Mouse (Mus musculus): ENCODE results near the gene Tfpi. TPM values are rescaled to one million over a fixed set of nuclear protein-coding genes. Genes with fewer than 3 reads are reported as not detected.
"Not testable (repeated sequence)": the region's sequence is repeated elsewhere in the genome, so short reads cannot be mapped to it uniquely, and the experiment has no call there.

Tfpi gene
- polyA plus RNA-seq, 1 experiment from 2014 or later: 22.8 TPM

DNA sequence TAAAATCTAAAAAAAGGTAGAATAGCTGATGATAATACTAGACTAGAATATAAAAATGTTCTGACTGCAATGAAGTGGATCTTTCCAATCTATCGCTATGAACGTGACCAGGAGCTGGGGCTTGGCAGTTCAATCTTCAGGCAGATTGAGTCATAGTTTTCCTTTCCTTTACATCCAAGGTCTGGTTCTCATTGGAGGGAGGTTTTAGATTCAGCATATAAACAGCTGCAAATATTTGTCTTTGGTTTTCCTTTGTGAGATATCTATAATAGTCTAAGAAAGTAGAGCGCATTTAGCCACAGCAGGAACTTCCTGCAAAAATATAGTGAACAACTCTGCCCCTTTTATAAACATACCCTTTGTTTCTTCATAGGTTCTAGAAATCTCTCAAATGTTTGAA, 73.9 kb downstream of the Tfpi start:
- Histone ChIP-seq H3K27me3 (ENCODE audit: control insufficient read depth, insufficient read depth, low read length) (no peaks in the 10 kb centered on the region), H3K27ac (replicated peaks) (no peak overlapping the region), H3K4me2 (replicated peaks; ENCODE audit: low read depth) (no peak overlapping the region), H3K36me3 (ENCODE audit: control insufficient read depth, insufficient read depth, low read length) (no peaks in the 10 kb centered on the region), H3K9ac (ENCODE audit: low read length) (no peak overlapping the region), H3K4me3 (ENCODE audit: low read depth, low read length) (no peak overlapping the region), H3K4me1 (replicated peaks; ENCODE audit: control insufficient read depth, insufficient read depth) (no peaks in the 10 kb centered on the region), H3K9me3 (ENCODE audit: control insufficient read depth, low read length) (no peaks in the 10 kb centered on the region)
- ATAC-seq (ENCODE audit: low FRiP score, low TSS enrichment): peak; percentile 90
- TF ChIP-seq CTCF (IDR thresholded peaks at IDR 0.05; ENCODE audit: low read depth): no peak
- TF ChIP-seq EP300 (optimal IDR thresholded peaks at IDR 0.05): no peak
- DNase-seq (ENCODE audit: low spot score): no peak
- 38% methylated on average over 3 of the region's 3 CpGs for WGBS

GRCm38 (mm10) chr2:84396557-84396956, 80.0 kb downstream of the Tfpi start:
- Histone ChIP-seq H3K27ac (replicated peaks) (no peak overlapping the region), H3K4me3 (ENCODE audit: low read depth, low read length) (no peak overlapping the region), H3K27me3 (ENCODE audit: control insufficient read depth, insufficient read depth, low read length) (no peaks in the 10 kb centered on the region), H3K36me3 (ENCODE audit: control insufficient read depth, insufficient read depth, low read length) (no peaks in the 10 kb centered on the region), H3K4me1 (replicated peaks; ENCODE audit: control insufficient read depth, insufficient read depth) (no peaks in the 10 kb centered on the region), H3K9ac (ENCODE audit: low read length) (no peak overlapping the region), H3K4me2 (replicated peaks; ENCODE audit: low read depth) (no peak overlapping the region), H3K9me3 (ENCODE audit: control insufficient read depth, low read length) (no peaks in the 10 kb centered on the region)
- TF ChIP-seq EP300 (optimal IDR thresholded peaks at IDR 0.05) (no peak), CTCF (IDR thresholded peaks at IDR 0.05; ENCODE audit: low read depth) (no peak)
- 67% methylated on average over 4 of the region's 4 CpGs for WGBS
- DNase-seq (ENCODE audit: low spot score) (no peak), ATAC-seq (ENCODE audit: low FRiP score, low TSS enrichment) (no peak)

DNA sequence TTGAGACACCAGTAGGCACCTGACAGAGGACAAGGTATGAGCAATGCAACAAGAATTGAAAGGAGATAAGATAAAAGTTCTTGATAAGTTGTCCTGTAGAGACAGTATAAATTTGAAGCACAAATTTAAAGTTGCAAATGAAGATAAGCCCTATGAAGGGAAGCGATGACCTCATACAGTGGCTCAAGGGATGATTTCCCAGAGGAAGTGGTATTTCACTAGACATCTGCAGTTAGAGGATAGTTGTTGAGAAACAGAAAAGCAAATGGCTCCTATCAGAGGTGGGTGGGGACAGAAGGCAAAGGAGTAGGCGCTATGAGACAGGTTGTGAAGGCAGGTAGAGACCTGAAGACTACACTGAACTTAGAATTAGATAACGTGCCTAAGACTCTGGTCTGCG, 83.3 kb downstream of the Tfpi start:
- no peaks in the 10 kb centered on the region for H3K9me3 ChIP-seq (ENCODE audit: control insufficient read depth, low read length)
- no peaks in the 10 kb centered on the region for H3K4me1 ChIP-seq (replicated peaks; ENCODE audit: control insufficient read depth, insufficient read depth)
- H3K4me3 ChIP-seq (ENCODE audit: low read depth, low read length): no peak overlapping the region
- 61% methylated on average over 4 of the region's 4 CpGs for WGBS
- no peak for DNase-seq (ENCODE audit: low spot score)
- H3K36me3 ChIP-seq (ENCODE audit: control insufficient read depth, insufficient read depth, low read length): no peaks in the 10 kb centered on the region
- H3K4me2 ChIP-seq (replicated peaks; ENCODE audit: low read depth): no peak overlapping the region
- ATAC-seq (ENCODE audit: low FRiP score, low TSS enrichment): no peak
- no peaks in the 10 kb centered on the region for H3K27me3 ChIP-seq (ENCODE audit: control insufficient read depth, insufficient read depth, low read length)
- no peak overlapping the region for H3K27ac ChIP-seq (replicated peaks)
- no peak overlapping the region for H3K9ac ChIP-seq (ENCODE audit: low read length)
- TF ChIP-seq EP300 (optimal IDR thresholded peaks at IDR 0.05) (no peak), CTCF (IDR thresholded peaks at IDR 0.05; ENCODE audit: low read depth) (no peak)

GRCm38 (mm10) chr2:84389075-84389474, 87.5 kb downstream of the Tfpi start:
- 0 out of 2 replicates have a peak overlapping the region, but pooled peaks have one; percentile 24 for H3K27ac ChIP-seq (replicated peaks)

DNA sequence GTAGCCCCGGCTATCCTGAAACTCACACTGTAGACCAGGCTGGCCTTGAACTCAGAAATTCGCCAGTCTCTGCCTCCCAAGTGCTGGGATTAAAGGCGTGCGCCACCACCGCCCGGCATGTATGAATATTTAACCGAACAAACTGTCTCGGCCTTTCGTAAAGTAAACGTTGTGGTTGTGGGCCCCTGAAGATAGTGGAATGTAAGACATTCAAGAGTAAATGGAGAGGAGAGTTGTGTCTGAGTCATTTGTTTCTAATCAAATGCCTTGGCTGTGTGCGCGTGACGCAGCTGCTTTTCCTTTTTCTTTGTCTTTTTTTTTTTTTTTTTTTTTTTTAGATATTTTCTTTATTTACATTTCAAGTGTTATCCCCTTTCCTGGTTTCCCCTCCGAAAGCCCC, 88.0 kb downstream of the Tfpi start:
- not testable (repeated sequence) for H3K4me1 ChIP-seq (replicated peaks; ENCODE audit: control insufficient read depth, insufficient read depth); H3K27ac ChIP-seq (replicated peaks); H3K9me3 ChIP-seq (ENCODE audit: control insufficient read depth, low read length); H3K4me2 ChIP-seq (replicated peaks; ENCODE audit: low read depth); H3K27me3 ChIP-seq (ENCODE audit: control insufficient read depth, insufficient read depth, low read length); H3K4me3 ChIP-seq (ENCODE audit: low read depth, low read length); H3K36me3 ChIP-seq (ENCODE audit: control insufficient read depth, insufficient read depth, low read length); H3K9ac ChIP-seq (ENCODE audit: low read length); DNase-seq (ENCODE audit: low spot score)
- ATAC-seq (ENCODE audit: low FRiP score, low TSS enrichment): peak; percentile 83
- 55% methylated on average over 14 of the region's 14 CpGs for WGBS

More at GRCm38 (mm10) chr2:84389075-84389474, 87.5 kb downstream of the Tfpi start:
- ATAC-seq (ENCODE audit: low FRiP score, low TSS enrichment) (no peak), DNase-seq (ENCODE audit: low spot score) (no peak)
- no peaks in the 10 kb centered on the region for H3K36me3 ChIP-seq (ENCODE audit: control insufficient read depth, insufficient read depth, low read length)
- no peaks in the 10 kb centered on the region for H3K27me3 ChIP-seq (ENCODE audit: control insufficient read depth, insufficient read depth, low read length)
- H3K4me3 ChIP-seq (ENCODE audit: low read depth, low read length): no peak overlapping the region
- H3K9me3 ChIP-seq (ENCODE audit: control insufficient read depth, low read length): no peaks in the 10 kb centered on the region
- no peak for TF ChIP-seq EP300 (optimal IDR thresholded peaks at IDR 0.05)
- no peak for TF ChIP-seq CTCF (IDR thresholded peaks at IDR 0.05; ENCODE audit: low read depth)
- no peak overlapping the region for H3K9ac ChIP-seq (ENCODE audit: low read length)
- no peak overlapping the region for H3K4me2 ChIP-seq (replicated peaks; ENCODE audit: low read depth)
- no peaks in the 10 kb centered on the region for H3K4me1 ChIP-seq (replicated peaks; ENCODE audit: control insufficient read depth, insufficient read depth)

- WGBS: 67% methylated on average over 7 of the region's 7 CpGs
- H3K9me3 ChIP-seq (ENCODE audit: control insufficient read depth, low read length): no peaks in the 10 kb centered on the region
- H3K4me1 ChIP-seq (replicated peaks; ENCODE audit: control insufficient read depth, insufficient read depth): 0 out of 2 replicates have a peak, but pooled peaks cover 3% of the 10 kb centered on the region
- no peak overlapping the region for H3K9ac ChIP-seq (ENCODE audit: low read length)
- TF ChIP-seq EP300 (optimal IDR thresholded peaks at IDR 0.05) (no peak), CTCF (IDR thresholded peaks at IDR 0.05; ENCODE audit: low read depth) (no peak)
- DNase-seq (ENCODE audit: low spot score) (no peak), ATAC-seq (ENCODE audit: low FRiP score, low TSS enrichment) (0 out of 2 replicates have a peak, but pooled peaks have one; percentile 39)
- no peak overlapping the region for H3K4me3 ChIP-seq (ENCODE audit: low read depth, low read length)
- peak overlapping the region; percentile 40; the same call in 1 of the 2 replicates for H3K27ac ChIP-seq (replicated peaks)
- no peaks in the 10 kb centered on the region for H3K27me3 ChIP-seq (ENCODE audit: control insufficient read depth, insufficient read depth, low read length)
- no peak overlapping the region for H3K4me2 ChIP-seq (replicated peaks; ENCODE audit: low read depth)
- no peaks in the 10 kb centered on the region for H3K36me3 ChIP-seq (ENCODE audit: control insufficient read depth, insufficient read depth, low read length)
These were observed 88.6 kb downstream of the Tfpi start for GRCm38 (mm10) chr2:84388023-84388416.

Measured in stomach, postnatal 0 days (tissue).